Mouse (Mus musculus): ENCODE data around the gene Otp. TPM values are rescaled to one million over a fixed set of nuclear protein-coding genes. Genes with fewer than 3 reads are reported as not detected.

Gene Otp
- polyA plus RNA-seq (2014; fragmentation: Illumina TruSeq; extraction: RNeasy Lipid Tissue Mini Kit (QIAGEN cat#74804); ENCODE audit: low read depth, low replicate concordance) = not detected

GRCm38 (mm10) chr13:94875396-94875880 is at the start of gene Otp:
Gene Otp (plus strand): TSS chr13:94875602.

Other genes with a start within 250 kb of the Otp start
- 147 TPM for gene Tbca, start 86.7 kb upstream of the Otp start, polyA plus RNA-seq (2014; fragmentation: Illumina TruSeq; extraction: RNeasy Lipid Tissue Mini Kit (QIAGEN cat#74804); ENCODE audit: low read depth, low replicate concordance)
- 22.8 TPM for gene Wdr41, start 100.7 kb downstream of the Otp start, polyA plus RNA-seq (2014; fragmentation: Illumina TruSeq; extraction: RNeasy Lipid Tissue Mini Kit (QIAGEN cat#74804); ENCODE audit: low read depth, low replicate concordance)

All from heart, adult 10 weeks (tissue).